Mouse (Mus musculus) left cerebral cortex, postnatal 14 days (tissue): ENCODE measurements around the gene Wdr5. TPM values are rescaled to one million over a fixed set of nuclear protein-coding genes. Genes with fewer than 3 reads are reported as not detected.

Source experiments
- DNase-seq, 2 experiments: peaks; one replicate each; pipeline ENCODE4 v3.0.0; 2021 to 2022; ENCODE audit warnings: low spot score in 2 of 2, mixed read lengths in 1 of 2
- intact Hi-C: fragments of 180-260 bp; cut with DNase I; formaldehyde crosslinking; loops from one replicate; pipeline ENCODE4 v1.15.1; 2025
- long read RNA-seq, 2 experiments: library from polyadenylated mRNA; stranded (forward); transcript quantifications; one replicate each; pipeline ENCODE4 v2.0.0; 2021
- total RNA-seq, 2 experiments: library from RNA; stranded (reverse); gene quantifications; 2 replicates each; pipeline ENCODE4 v1.2.3; 2021

The Wdr5 gene
- total RNA-seq: 10 to 100 TPM; 34.9 to 37.3 TPM
- long read RNA-seq, experiment 1, transcript Wdr5-201 (14 exons, 2,890 nt): major isoform, 26 of 42 reads
- long read RNA-seq, experiment 1, partial matches to known transcripts: 3 of 42 reads
- long read RNA-seq, experiment 1, other reads (novel, unspliced or antisense): 13 of 42 reads
- long read RNA-seq, experiment 2, transcript Wdr5-201 (14 exons, 2,890 nt): major isoform, 37 of 50 reads
- long read RNA-seq, experiment 2, partial matches to known transcripts: 2 of 50 reads
- long read RNA-seq, experiment 2, other reads (novel, unspliced or antisense): 11 of 50 reads

DNA sequence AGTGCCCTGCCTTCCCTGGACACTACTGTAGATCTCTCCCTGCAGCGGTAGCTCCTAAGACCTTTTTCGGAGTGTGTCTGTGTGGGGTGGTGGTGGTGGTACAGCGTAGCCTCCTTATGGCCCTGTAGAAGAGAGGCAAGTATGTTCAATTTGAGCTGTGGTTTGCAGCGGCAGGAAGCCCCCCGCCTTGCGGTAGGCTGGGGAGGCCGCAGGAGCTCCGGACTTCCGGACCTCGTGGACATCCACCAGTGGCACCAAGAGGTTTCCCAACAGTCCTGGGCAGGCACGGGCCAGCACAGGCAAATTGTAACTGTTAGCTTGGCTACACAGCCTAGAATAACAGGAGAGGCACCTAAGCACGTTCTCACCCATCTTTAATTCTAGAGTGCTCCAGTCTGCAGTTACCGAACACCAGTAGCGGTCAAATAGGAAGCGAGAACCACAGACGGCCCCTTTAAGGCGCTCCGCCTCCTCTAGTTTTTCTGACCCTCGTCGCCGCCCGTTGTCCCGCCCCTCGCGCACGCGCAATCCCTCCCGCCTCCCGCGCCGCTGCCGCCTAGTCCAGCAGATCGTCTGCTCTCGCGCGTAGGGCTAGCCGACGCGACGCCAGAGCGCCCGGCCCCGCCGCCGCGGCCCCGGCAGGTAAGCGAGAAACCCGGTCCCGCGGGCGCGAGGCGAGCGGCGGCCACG lies at the start of gene Wdr5:
TSS of gene Wdr5 (plus strand) at position 519 of the 690 bp plus-strand sequence.
- DNase-seq: peak; percentile 93 to 97
- intact Hi-C loops: loop anchor here (2.0 to 5.0 kb wide), 3 partner anchors 40 to 227 kb away; no protein-coding TSS in a partner anchor

DNA sequence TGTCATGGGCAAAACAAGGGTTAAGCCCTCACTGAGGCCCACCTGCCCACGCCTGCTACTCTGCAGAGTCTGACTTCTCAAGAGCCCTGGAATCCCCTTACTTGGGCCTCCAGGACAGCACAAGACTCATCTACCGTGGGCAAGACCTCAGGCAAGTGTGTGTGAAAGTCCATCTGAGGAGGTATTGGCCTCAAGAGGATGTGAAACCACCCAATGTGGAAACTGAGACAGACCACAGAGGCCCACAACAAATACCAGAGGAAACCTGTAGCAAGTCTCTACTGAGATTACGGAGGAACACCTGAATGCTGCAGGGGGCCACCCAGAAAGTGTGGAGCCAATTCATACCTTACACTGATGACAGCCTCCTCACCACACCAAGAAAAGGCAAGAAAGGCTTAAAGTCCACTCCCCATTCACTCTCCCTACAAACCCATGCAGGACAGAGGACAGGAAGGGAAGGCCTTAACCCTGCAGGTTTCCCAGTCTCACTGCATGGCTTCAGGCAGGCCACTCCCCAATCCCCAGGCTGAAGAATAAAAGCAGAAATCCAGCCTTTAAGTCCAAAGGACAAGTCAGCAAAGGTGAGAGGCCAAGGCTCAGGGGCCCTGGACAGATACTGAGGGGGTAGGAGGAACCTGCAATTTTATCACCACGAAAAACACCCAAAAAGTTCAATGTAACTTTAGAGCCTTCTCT lies 45.5 kb upstream of the Wdr5 start:
- DNase-seq: no peak
- intact Hi-C loops: no loop called here

DNA sequence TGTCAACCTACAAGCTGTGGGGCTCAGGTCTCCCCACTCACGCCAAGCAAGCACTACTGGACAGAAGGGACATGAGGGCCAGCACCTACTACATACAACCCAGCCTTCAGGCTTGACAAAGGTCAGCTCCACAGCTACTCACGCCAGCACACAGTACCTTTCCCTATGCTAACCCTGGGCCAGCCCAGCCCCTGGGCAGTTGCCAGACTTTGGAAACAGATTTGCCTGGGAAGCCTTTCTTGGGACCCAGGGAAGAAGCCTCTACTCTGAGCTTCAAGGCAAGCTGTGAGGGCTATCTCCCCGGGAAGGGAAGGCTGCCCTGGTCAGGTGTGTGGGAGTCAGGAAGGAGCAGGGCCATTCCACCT lies 45.0 kb upstream of the Wdr5 start:
- peak in 1 of 2 experiments; percentile 1 for DNase-seq
- intact Hi-C loops: no loop called here

DNA sequence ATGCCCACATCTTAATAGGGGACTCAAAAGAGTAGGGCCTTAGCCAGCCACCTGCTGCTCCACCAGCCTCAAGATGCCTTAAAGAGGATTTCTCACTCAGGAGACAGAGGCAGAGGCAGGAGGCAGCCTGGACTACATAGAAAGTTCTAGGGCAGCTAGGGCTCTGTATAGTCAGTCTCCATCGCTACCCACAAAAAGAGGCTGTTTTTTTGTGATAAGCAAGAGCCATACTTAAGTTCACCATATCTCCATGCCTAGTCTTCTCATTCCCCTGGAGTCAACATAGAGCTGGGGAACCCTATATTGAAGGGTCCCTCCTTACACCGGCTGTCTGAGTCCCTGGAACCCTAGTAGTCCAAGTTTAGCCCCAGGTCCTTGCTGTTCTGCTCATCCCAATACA lies 44.4 kb upstream of the Wdr5 start:
- intact Hi-C loops: no loop called here
- no peak for DNase-seq

DNA sequence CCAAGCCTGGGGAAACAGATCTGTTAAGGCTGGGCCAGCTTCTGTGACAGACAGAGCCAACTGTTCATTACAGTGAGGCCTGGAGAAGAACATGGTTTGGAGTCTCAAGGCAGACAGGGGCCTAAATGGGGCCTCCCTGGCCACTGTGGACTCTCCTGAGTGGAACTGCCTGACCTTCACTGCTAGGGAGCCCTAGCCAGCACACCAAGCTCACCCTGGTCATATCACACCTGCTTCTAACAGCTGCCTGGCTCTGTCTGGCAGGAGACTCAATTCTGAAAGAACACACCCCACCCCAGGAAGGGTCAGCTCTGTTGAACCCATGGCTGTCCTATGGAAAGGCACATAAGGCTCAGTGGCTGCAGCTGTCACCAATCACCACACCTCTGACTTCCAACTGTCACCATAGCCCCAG lies 43.8 kb upstream of the Wdr5 start:
- no peak for DNase-seq
- intact Hi-C loops: no loop called here

DNA sequence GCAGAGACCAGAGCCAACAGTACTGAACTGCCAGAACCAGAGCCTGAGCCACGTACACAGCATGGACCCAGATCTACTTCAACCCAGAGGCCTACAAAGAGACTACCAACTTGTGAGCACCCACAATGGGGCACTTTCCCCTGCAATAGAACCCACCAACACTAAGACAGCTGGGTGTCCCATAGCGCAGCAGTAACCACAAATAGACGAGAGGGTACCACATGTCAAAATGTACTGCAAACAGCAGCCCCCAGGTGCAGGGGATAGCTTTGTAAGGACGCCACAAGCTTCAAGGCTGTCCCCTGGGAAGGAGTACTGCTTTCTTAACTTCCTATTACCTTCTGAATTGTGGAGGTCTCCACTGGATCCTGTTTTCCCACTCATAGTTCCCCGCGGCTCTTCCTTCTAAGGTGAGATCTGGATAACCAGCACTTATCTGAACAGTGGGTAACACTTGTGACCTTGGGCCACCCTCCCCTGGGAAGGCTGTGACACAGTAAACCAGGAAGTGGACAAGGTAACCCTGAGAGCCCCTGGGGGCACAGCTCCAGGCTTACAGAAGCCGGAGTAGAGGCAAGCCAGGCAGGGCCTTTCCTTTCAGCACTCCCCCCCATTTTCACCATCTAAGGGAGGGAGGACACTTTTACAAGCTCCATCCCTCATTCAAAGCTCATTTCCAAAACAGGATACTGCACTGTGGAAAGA lies 41.7 kb upstream of the Wdr5 start:
- DNase-seq: no peak
- intact Hi-C loops: no loop called here

DNA sequence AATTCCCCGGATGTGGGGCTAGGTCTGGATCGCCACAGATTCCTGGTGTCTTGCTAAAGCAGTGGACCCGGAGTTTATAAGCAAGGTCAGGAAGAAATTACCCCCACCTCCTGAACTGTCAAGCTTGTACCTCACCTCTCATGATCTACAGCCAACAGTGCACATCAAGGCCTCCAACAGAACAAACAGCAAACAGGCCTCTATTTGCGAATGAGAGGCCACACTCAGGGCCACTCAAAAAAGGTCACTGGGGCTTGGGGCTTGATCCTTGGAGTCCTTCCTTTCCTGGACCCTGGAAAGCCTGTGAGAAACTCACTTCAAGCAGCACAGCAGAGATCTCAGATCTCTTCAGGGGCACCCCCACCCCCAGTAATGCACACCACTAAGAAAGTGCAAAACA lies 41.0 kb upstream of the Wdr5 start:
- intact Hi-C loops: loop anchor here (2.0 kb wide), 1 partner anchor 41 kb away; the partner anchor contains the start of gene Wdr5

DNA sequence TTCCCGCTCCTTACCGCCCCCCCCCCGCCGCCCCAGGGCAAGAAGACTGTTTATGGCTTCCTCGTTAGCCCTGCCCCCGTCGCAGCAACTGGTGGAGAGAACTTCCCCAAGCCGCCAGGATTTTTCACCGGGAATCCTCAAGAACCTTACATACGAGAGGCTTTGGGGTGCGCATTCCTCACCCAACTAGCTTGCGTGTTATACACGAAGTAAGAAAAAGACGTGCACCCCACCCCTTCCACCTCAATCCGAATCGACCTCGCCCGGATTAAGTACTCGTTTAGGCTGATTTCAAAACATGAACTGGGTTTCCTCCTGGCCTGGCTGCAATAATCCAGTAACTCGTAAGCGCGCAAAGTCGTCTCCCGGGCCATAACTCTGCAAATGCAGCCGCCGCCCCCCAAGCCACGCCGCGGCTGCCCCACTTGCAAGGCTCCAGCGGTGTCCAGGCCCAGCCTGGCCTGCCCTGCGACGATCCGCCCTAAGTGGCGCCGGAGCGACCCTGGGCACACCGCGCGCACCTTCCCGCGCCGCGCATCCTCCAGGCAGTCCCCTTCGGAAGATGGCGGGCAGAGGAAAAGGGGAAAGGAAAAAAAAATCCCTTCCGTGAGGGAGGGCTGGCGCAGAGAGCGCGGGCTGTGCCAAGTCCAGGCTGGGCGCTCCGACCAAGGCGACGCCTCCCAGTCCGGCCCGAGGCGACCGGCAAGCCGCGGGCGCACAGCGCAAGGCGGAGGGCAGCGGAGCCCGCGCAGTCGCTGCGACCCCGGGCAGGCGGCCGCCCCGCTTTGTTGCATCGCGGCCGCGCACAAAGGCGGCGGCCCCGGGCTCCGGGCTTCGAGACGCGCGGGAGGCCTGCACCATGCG lies 40.1 kb upstream of the Wdr5 start:
- intact Hi-C loops: loop anchor here (2.0 kb wide), 1 partner anchor 40 kb away; the partner anchor contains the start of gene Wdr5

More for the DNA sequence above, 41.0 kb upstream of the Wdr5 start:
- DNase-seq: no peak

DNA sequence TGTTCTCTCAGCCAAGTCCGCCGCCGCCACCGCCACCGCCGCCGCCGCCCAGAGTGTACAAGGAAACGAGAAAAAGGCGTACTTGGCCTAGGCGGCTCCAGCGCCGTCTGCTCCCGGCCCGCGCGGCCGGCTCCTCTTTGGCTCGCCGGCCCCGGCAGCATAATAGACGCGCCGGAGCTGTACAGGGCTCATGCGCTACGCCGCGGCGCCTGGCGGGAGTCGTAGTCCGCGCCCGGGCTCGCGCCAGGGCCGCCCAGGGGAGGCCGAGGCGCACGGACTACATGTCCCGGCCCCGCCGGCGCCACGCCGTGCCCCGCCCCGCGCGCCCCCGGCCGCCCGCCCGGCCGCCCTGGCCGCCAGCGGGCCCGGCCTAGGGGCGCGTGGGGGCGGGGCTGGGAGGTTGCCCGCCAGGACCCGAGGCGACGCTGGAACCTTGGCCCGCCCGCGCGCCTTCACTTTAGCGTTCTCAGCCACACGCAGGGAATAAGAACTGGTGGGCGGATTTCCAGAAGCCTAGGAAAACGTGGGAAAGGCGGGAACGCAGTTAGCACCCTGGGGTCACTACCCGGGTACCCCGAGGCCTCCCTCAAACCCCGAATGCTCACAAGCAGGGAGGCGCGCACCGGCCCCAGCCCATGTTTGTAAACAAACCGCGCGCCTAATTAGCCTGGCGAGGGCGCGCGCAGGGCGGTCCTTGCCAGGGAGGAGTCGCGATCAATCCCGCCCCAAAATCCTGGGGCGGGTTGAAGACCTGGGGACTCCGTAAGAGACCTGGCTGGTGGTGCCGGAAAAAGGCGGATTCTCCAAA lies 39.3 kb upstream of the Wdr5 start:
- intact Hi-C loops: loop anchor here (2.0 kb wide), 1 partner anchor 39 kb away; the partner anchor contains the start of gene Wdr5
- DNase-seq: peak; percentile 94 to 95

More for the DNA sequence above, 40.1 kb upstream of the Wdr5 start:
- peak; percentile 27 to 39 for DNase-seq

DNA sequence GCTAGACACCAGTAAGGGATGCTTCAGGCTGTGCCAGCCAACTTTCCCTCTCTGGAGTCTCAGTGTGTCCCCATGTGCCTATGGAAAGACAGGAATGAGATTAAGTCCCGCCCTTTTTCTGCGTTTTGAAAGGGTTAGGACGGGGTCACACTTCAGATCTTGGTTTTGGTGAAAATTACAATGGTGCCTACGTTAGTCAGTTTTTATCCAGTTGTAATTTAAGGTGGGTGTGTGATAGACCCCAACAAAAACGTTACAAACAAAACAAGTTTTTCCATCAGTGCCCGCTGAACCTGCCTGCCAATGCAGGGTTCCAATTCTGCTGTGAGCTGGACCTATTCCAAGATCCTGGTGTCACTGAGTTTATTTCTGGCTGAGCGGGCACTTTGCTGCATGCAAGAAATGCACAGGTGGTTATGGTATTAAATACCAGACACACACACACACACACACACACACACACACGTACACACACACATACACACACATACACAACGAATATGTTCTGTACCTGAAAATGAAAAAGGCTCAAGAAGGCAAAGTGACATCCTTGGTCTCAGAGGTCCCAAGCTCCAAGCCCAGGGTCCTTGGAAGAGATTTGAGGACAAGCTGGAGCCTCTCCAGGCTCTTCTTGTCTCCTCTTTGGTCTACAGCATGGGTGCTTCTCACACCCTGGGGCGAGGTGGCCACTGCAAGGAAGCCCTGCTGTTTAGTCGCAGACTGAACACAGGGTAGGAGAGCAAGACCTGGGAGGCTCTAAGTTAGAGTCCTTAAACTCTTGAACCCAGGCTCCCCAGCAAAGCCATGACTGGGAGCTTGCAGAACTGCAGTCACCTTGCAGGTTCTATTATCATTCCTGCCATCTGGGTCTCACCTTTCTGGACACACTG lies 38.4 kb upstream of the Wdr5 start:
- peak; percentile 20 to 40 for DNase-seq
- intact Hi-C loops: no loop called here

DNA sequence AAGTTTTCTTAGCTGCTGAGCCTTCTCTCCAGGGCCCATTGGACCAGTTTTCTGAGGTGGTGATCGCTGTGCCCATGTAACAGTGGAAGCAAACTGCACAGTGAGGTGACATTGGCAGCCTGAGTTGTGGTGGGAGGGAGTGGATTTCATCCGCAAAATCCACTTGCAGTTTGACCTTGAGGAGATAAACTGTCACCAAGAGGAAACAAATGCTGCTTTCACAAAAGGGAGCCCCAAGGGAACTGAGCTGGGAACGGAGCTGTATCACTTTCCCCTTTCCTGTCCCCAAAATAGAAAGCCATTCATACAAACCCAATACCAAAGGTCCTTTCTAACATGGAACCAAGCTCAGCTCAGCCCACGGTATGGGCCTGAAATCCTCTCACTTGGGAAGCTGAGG lies 35.1 kb upstream of the Wdr5 start:
- DNase-seq: no peak
- intact Hi-C loops: no loop called here

DNA sequence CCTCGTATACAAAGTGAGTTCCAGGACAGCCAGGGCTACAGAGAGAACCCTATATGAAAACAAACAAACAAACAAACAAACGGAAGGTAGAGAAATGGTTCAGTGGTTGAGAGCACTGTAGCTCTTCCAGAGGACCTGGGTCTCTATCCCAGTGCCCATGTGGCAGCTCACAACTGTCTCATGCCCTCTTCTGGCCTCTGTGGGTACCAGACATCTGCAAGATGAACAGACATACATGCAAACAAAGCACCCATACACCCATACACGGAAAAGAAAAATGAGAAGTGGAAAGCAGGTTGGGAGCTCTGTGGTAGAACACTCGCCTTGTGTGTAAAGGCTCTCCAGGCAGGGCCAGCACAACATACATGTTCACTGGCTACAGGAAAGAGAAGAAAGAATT lies 34.6 kb upstream of the Wdr5 start:
- intact Hi-C loops: no loop called here

DNA sequence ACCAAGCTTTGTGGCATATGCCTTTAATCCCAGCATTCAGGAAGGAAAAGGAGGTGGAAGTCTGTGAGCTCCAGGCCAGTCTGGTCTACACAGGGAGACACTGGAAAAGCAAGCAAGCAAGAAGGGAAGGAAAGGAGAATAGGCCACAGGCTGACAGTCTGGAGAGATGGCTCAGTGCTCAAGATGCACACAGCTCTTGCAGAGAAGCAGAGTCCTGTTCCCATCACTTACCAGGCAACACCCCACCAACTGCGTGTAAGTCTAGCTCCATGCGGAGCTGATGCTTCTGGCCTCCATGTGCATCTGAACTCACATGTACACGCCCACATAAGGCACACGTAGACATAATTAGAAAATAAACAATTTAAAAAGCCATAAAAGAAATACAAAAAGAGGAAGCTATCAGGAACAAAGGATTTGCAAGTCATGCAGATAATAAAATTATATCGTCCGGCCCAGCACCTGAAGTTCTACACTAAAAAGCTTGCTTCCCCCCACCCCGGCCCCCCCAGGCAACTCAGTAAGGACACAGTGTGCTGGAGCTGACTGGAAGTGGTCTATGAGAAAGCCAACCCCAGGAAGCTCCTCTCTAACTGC lies 32.6 kb upstream of the Wdr5 start:
- intact Hi-C loops: no loop called here
- no peak for DNase-seq

More for the DNA sequence above, 34.6 kb upstream of the Wdr5 start:
- no peak for DNase-seq

DNA sequence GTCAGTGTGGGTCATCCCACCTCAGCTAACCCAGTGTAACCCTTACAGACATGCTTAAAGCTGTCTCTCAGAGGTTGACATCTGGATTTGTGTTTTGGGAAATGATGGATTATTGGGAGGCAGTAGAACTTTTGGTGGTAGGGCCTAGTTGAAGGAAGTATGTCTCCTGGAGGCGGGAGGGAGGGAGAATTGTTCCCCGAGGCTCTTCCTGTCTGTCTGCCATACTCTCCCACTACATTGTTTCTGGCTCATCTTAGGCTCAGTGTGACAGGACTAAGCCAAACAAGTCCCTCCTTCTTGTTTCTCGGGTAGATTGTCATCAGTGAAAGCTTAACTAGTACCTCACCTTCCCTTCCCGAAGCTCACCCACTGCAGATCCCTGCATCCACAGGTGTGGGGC lies 28.2 kb upstream of the Wdr5 start:
- DNase-seq: no peak
- intact Hi-C loops: no loop called here

DNA sequence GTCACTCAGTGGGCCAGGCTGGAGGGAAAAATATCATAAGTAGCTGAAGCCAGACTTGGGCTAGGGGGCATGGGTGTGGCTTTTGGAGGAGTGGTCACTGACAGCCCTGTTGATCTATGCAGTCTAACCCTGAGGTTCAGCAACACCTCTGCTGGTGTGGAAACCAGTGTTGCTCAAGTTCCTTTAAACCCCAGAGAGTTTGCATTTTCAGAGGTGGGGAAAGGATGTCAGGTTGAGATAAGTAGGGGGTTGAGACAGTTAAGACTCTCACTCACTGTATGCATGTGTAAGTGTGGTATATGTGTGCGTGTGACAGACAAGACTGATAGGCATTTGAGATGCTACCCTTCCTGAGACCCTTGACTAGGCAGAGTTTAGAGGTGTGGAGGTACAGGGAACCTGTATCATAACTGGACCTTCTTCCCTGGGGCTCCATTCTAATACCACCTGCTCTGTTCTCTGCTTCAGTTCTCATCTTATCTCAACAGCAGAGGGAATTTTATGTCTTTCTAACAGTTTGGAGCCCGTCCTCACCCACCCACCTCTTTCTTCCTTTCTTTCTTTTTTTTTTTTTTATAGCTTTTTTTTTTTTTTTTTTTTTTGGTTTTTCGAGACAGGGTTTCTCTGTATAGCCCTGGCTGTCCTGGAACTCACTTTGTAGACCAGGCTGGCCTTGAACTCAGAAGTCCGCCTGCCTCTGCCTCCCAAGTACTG lies 27.5 kb upstream of the Wdr5 start:
- intact Hi-C loops: no loop called here
- no peak for DNase-seq

DNA sequence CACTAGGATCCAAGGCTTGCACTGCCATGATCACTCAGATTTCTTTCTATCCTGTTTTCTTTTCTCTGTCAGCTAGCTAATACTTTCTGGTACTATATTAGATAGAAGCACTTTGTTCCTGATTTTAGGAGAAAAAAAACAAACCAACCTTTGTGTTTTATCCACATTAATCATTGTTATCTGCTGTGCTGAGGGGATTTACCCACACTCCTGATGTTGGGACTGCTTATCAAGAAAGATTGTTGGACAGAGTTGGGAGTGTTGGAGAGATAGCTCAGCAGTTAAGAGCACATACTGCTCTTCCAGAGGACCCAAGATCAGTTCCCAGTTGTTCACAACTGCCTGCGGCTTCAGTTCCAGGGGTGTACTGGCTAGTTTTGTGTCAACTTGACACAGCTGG lies 26.6 kb upstream of the Wdr5 start:
- intact Hi-C loops: no loop called here
- no peak for DNase-seq
